Mouse (Mus musculus): ENCODE measurements at regions not wholly inside any gene's neighbourhood (a gene's known extent, or its start where the extent isn't known, plus 50 kb on each side); places are given as distances from the start of the nearest gene placed in this dataset.
A peak's percentile ranks its signal among the peaks of the same experiment; 100 is the strongest.
"Not testable (repeated sequence)": the region's sequence is repeated elsewhere in the genome, so short reads cannot be mapped to it uniquely, and the experiment has no call there.

GRCm38 (mm10) chr7:113705929-113706328, 59.9 kb upstream of the Spon1 start:
- H3K27ac ChIP-seq: no peak overlapping the region
- H3K4me3 ChIP-seq: no peak overlapping the region
- H3K4me1 ChIP-seq (ENCODE audit: control insufficient read depth, insufficient read depth, low read length): no peaks in the 10 kb centered on the region
- H3K79me2 ChIP-seq (replicated peaks; ENCODE audit: control insufficient read depth, insufficient read depth, low read length): no peaks in the 10 kb centered on the region
- no peak for DNase-seq
- no peaks in the 10 kb centered on the region for H3K27me3 ChIP-seq (ENCODE audit: control insufficient read depth, insufficient read depth, low read length)
- TF ChIP-seq CTCF (IDR thresholded peaks at IDR 0.05) (peak; percentile 24; the same call in 1 of the 2 replicates), EP300 (IDR thresholded peaks at IDR 0.05; ENCODE audit: insufficient read depth, low read depth, low read length) (no peak)
- intact Hi-C loops (cut with DNase I): no loop called here
- H3K36me3 ChIP-seq (ENCODE audit: control insufficient read depth, insufficient read depth, low read length): no peaks in the 10 kb centered on the region
- H3K9ac ChIP-seq (ENCODE audit: low read depth, low read length): no peak overlapping the region

GRCm38 (mm10) chr7:113707596-113707995, 58.2 kb upstream of the Spon1 start:
- no peak for DNase-seq
- H3K9ac ChIP-seq (ENCODE audit: low read depth, low read length): no peak overlapping the region
- H3K4me3 ChIP-seq: no peak overlapping the region
- H3K27ac ChIP-seq: no peak overlapping the region
- H3K79me2 ChIP-seq (replicated peaks; ENCODE audit: control insufficient read depth, insufficient read depth, low read length): no peaks in the 10 kb centered on the region
- TF ChIP-seq EP300 (IDR thresholded peaks at IDR 0.05; ENCODE audit: insufficient read depth, low read depth, low read length) (no peak), POLR2A (IDR thresholded peaks at IDR 0.05; ENCODE audit: insufficient read depth, low read depth, low read length) (no peak), CTCF (IDR thresholded peaks at IDR 0.05) (no peak)
- intact Hi-C loops (cut with DNase I): no loop called here
- no peaks in the 10 kb centered on the region for H3K4me1 ChIP-seq (ENCODE audit: control insufficient read depth, insufficient read depth, low read length)
- H3K27me3 ChIP-seq (ENCODE audit: control insufficient read depth, insufficient read depth, low read length): no peaks in the 10 kb centered on the region
- 76% methylated on average over 2 of the region's 2 CpGs for WGBS
- no peaks in the 10 kb centered on the region for H3K36me3 ChIP-seq (ENCODE audit: control insufficient read depth, insufficient read depth, low read length)

GRCm38 (mm10) chr7:113710541-113711270, 55.1 kb upstream of the Spon1 start:
- Histone ChIP-seq H3K36me3 (ENCODE audit: control insufficient read depth, insufficient read depth, low read length) (no peaks in the 10 kb centered on the region), H3K79me2 (replicated peaks; ENCODE audit: control insufficient read depth, insufficient read depth, low read length) (no peaks in the 10 kb centered on the region), H3K4me1 (ENCODE audit: control insufficient read depth, insufficient read depth, low read length) (no peaks in the 10 kb centered on the region), H3K9ac (ENCODE audit: low read depth, low read length) (no peak overlapping the region), H3K4me3 (no peak overlapping the region), H3K27me3 (ENCODE audit: control insufficient read depth, insufficient read depth, low read length) (no peaks in the 10 kb centered on the region), H3K27ac (no peak overlapping the region)
- no peak for TF ChIP-seq POLR2A (IDR thresholded peaks at IDR 0.05; ENCODE audit: insufficient read depth, low read depth, low read length)
- no peak for TF ChIP-seq CTCF (IDR thresholded peaks at IDR 0.05)
- TF ChIP-seq EP300 (IDR thresholded peaks at IDR 0.05; ENCODE audit: insufficient read depth, low read depth, low read length): no peak
- no peak for DNase-seq
- intact Hi-C loops (cut with DNase I): no loop called here
- WGBS: 77% methylated on average over 2 of the region's 2 CpGs

GRCm38 (mm10) chr7:113711356-113711755, 54.4 kb upstream of the Spon1 start:
- WGBS: 79% methylated on average over 3 of the region's 3 CpGs
- H3K9ac ChIP-seq (ENCODE audit: low read depth, low read length); H3K4me1 ChIP-seq (ENCODE audit: control insufficient read depth, insufficient read depth, low read length); DNase-seq; H3K4me3 ChIP-seq; H3K79me2 ChIP-seq (replicated peaks; ENCODE audit: control insufficient read depth, insufficient read depth, low read length); H3K27ac ChIP-seq; H3K27me3 ChIP-seq (ENCODE audit: control insufficient read depth, insufficient read depth, low read length); H3K36me3 ChIP-seq (ENCODE audit: control insufficient read depth, insufficient read depth, low read length); intact Hi-C loops (cut with DNase I): not testable (repeated sequence)

Small RNA genes in the stretch of these regions (microRNA-seq; reads per million reads assigned to microRNA genes)
- gene Gm23700: 0 reads per million in 2 experiments

All from heart, adult 2 months (tissue).